Mouse (Mus musculus): ENCODE data around the gene Drc7.

GRCm38 (mm10) chr8:95017451-95017850 lies 37.5 kb upstream of the Drc7 start, which contains the start of gene Adgrg3:
- TF ChIP-seq CTCF (IDR thresholded peaks at IDR 0.05; ENCODE audit: control insufficient read depth, insufficient read depth, low read length) = no peak
- TF ChIP-seq POLR2A (IDR thresholded peaks at IDR 0.05; ENCODE audit: borderline replicate concordance, control insufficient read depth, low read depth, low read length) = peak; percentile 25; the same call in 1 of the 2 replicates

Data from bone marrow, adult 2 months (tissue).